Mouse (Mus musculus): ENCODE measurements around the gene Ccnyl1.
"Not testable (repeated sequence)": the region's sequence is repeated elsewhere in the genome, so short reads cannot be mapped to it uniquely, and the experiment has no call there.

The Ccnyl1 gene

DNA sequence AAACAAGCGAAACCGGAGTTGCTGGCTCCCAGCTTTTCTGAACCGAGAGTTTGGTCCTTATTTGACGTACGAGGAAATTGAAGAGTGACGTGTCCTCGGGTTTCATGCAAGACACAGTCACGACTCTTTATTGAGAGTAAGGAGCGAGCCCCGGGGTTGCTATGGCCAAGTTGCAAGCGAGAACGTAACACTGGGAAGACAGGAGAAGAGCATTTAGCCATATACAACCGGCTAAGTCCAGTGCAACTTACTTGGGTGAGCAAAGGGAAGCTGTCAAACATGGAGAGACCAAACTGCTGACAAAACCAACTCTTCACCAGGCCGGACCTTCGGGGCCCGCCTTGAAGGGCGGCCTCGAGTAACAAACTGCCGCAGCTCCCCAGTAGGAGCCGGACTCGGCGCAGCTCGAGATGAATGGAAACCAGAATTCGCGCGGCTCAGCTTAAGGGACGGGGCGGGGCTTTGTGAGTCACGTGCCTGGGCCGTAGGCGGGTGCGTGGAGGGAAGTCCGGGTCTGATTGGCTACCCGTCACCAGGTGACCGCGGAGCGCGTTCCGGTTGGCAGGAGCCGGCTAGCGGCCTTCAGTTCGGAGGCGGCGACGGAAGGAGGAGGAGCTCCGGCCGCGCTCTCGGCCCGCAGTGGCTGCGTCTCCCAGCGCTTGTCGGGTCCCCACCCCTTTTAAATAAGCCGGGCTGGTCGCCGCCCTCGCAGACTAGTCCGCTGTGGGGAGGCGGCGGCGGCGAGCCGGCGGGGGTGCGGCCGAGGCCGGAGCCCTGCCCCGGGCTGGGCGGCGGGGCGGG lies at the start of gene Ccnyl1:
Gene Ccnyl1, plus strand, starts transcription at position 243 of the 801 bp plus-strand sequence.
- DNase-seq (ENCODE audit: low spot score): peak; percentile 98

DNA sequence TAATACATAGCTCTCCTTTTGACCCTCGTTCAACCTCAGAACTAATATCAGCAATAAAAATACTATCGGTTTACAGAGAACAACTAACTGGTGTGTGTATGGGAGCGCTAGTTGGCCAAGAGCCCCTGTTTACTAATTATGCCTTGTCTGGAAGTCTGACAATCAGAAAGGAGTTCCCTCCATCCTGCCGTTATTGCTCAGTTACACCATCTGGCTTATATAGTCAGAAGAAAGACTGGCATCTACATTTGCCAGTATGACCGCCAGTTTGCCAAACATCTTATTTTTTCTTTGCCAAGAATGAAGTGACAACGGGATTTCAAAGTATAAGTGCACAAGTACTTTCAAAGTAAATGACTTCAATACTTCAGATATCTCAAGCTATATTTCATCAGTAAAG lies 49.2 kb upstream of the Ccnyl1 start:
- DNase-seq (ENCODE audit: low spot score): no peak

DNA sequence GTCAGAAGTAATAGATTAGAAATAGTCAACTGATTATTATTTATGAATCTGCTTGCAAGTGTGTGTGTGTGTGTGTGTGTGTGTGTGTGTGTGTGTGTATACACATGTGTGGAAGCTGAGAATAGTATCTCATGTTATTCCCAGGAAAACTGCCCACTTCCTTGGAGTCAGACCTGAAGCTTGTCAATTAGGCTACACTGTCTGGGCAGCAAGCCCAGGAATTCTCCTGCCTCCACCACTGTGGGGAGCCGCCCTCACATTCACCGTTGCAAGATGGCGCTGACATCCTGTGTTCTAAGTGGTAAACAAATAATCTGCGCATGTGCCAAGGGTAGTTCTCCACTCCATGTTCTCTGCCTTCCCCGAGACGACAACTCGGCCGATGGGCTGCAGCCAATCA lies 47.7 kb upstream of the Ccnyl1 start:
- DNase-seq (ENCODE audit: low spot score): not testable (repeated sequence)

DNA sequence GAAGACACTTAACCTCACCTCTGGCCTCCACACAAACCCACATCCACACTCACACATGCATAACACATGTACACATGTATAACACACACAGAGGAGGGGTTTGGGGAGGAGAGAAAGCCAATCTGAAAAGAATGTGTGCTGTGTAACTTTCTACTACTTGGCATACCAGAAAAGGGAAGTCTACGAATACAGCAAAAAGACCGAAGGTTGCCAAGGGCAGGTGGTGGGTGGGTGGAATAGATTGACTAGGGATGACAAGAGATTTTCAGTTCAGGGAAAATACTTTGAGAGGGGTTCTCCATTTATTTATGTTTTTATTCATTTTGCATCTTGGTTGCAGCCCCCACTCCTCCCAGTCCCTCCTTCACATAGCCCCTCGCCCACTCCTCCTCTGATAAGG lies 45.7 kb upstream of the Ccnyl1 start:
- no peak for DNase-seq (ENCODE audit: low spot score)

DNA sequence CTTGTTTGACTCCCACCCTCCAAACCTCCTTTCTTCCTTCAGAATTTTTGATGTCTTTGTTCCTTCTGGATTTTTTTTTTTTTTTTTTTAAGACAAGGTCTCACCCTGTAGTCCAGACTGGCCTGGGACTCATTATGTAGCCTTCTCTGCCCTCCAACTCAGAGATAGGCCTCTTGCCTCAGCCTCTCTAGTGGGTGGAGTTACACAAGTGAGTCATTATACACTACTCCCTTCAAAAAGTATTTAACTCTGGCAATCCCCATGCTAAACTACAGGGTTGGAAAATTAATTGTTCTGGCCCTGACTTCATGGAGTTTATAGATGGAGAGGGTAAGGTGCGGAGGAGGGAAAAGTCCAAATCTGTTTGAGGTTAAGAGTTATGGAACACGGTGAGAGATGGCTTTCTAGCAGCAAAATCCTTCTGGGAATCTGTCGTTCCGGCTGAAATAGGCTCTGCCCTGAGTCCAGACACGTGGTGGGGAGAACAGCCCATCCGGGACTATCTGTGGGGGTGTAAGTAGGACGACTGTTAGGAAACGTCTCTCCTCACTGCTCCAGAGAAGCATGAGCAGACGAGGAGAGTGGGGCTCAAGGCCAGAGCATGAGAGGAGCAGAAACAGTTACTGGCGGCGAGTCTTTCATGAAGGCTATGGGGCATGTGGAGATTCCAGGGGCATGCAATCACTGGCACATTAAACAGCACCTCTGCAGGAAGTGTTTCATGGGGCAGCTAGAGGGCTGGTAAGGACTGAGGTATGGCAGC lies 40.7 kb upstream of the Ccnyl1 start:
- no peak for DNase-seq (ENCODE audit: low spot score)

DNA sequence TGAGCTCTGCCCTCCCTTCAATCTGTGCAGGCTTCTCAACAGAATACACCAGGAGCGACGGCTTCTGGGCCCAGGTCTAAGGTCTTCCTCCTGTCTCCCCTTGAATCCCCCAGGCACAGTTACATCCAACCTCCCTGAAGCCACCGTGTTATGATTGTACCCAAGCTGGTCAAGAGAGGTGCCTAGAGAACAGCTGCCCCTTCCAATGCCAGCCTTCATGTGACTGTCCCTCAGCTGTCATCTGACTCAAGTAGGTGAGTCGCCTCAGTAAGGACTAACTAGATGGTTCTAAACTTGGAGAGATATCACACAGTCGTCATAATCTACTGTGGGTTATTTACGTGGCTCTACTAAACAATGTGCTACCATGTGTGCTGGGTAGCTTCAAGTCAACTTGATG lies 36.6 kb upstream of the Ccnyl1 start:
- DNase-seq (ENCODE audit: low spot score): no peak

DNA sequence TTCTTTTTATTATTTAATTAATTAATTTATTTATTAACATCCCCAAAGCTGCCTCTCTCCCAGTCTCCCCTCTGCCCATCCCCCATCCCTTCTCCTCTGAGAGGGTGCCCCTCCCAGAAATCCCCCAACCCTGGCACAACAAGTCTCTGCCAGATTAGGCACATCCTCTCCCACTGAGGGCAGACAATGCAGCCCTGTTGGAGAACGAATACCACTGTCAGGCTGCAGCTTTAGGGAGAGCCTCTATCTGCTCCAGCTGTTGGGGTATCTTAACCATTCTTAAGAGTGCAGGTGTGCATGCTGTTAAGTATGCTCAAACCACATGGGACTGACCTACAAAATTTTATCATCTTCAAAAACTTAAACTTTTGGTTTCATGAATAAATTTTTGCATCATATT lies 34.8 kb upstream of the Ccnyl1 start:
- no peak for DNase-seq (ENCODE audit: low spot score)

DNA sequence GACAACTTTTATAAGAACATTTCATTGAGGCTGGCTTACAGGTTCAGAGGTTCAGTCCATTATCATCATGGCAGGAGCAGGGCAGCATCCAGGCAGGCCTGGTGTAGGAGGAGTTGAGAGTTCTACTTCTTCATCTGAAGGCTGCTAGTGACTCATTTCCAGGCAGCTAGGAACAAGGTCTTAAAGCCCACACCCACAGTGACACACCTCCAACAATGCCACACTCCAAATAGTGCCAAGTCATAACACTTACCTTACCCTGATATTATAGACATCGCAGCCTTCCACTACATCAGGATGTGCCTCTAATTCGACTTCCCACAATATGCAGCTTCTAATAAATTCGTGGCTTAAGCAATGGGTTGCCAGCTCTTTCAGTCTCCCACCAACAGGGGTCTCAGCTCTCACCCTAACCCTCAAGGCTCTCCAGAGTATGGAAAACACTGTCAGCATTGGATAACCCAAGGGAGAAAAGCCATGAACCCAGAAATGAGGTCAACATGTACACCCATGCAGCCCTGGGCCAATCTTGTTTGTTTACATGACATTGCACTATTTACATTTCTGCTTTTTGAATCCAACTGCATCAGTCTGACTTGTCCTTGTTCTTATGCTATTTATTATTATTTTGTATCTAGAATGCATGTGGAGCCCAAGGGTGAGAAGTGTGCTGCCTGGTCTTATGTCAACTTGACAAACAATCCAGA lies 33.7 kb upstream of the Ccnyl1 start:
- no peak for DNase-seq (ENCODE audit: low spot score)

DNA sequence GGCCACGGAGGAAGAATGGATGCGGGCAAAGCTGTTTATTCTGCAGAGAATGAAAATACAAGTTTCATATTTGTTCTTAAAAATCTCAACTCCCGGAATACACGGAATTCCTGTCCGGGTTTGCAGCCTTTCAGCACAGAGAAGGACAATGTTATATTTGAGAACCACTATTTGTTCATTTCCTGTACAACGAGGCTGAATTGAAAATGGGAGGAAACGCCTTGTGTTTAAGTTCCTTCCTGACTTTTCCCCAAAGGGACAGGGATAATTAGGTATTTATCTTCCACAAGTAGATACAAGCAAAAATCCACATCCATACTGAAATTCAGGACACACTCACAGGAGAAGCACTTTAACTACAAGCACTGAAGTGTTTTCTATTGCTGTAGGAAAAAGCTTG lies 31.4 kb upstream of the Ccnyl1 start:
- no peak for DNase-seq (ENCODE audit: low spot score)

DNA sequence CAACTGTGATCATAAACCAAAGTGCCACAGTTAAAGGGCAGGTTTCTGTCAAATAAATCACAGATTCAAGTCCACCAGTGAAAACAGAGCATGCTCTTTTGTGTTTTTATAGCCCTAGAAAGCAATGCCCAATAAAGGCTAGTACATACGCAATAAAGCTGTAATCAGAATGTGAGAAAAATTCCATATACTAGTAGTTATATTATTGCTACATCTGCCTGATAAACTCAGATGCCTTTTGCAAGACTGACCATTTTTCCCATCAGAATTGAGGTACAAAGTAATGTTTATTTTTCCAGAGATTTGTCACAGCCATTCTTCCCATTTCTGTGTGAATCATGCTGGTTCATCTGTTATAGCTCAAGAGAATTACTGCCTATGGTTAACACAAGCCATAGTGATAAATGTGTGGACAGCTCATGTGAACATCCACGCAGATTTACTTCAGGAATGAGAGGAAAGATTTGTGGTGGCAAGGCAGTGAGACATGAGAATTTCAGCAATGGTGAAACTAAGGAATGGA lies 23.1 kb upstream of the Ccnyl1 start:
- DNase-seq (ENCODE audit: low spot score): no peak

DNA sequence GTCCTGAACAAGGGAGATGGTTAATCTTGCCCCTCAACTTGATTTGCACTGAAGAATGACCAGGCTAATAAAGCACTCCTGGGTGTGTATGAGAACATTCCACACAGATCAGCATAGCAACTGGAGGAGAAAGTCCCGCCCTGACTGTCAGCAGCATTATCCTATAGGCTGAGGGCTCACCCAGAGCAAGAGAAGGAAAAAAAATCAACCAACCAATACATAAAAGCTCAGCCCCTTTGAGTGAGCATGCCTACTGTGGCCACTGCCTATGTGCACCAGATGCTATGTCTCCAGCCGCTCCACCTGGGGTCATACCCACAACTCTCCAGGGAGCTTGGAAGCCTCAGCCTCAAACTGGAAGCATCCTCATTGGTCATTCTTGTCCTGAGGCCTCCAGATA lies 20.8 kb upstream of the Ccnyl1 start:
- no peak for DNase-seq (ENCODE audit: low spot score)

DNA sequence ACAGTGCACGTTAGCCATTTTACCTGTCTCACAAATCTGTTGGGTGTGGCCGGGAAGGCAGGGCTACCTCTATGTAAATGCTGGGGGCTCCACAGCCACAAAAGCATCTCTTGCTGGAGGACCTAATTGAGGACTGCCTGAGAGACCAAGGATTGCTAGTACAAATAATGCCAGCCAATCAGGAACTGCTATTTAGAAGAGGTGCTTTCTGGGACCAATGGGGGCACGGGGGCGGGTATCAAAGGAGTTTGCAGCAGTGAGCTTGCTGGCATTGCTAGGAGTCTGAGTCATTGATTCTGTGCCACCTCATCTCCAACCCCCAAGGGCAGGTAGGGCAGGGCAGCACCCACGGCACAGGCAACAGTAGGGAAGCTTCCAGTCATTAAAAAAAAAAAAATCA lies 16.3 kb upstream of the Ccnyl1 start:
- no peak for DNase-seq (ENCODE audit: low spot score)

DNA sequence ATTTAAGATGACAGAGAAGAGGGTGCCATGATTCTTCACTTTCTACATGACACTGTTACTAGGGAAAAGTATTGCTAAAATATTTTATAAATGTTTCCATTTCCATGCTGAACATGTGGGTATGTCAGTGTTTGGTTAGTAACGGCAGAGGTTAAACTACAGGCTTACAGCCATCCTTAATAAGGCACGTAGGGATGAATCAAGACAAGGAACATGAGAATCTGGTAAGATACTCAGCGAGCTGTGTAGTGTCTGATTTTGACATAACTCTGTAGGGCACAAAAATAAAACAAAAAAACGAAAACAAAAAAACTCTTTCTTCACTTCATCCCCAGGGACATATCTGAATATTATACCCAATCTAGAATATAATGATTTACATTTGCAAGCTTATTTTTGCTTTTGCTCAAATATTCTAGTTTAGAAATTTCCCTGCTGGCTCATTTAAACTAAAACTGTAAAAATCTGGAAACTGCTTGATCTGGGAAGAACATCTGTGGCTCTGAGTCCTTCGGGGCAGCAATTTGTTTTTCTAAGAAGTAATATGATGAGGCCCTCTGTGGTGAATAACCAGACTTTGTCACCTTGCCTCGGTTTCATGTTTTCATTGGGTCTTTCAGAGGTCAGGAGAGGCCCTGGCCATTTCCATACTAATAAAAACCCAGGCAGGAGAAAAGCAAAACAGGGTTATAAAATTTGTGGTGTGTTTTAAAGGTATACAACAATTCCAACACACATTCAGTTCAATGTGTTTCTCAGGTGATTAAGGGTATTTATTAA lies 14.0 kb upstream of the Ccnyl1 start:
- DNase-seq (ENCODE audit: low spot score): no peak

DNA sequence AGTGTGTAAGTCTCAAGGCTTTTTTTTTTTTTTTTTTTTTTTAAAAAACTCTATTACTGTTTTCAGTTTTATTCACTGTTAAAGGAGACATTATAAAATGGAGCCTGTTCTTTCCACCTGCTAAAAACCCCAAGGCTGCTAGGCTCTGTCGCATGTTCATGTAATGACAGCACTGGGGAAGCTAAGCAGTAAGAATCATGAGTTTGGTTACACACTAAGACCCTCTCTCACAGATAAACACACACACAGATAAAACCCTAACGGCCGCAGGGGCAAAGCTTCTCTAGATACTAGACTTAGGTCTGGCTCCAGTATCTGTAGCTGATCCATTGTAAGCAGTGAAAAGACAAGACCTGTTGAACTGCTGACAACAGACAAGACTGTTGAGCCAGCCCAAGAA lies 8.8 kb upstream of the Ccnyl1 start:
- no peak for DNase-seq (ENCODE audit: low spot score)

DNA sequence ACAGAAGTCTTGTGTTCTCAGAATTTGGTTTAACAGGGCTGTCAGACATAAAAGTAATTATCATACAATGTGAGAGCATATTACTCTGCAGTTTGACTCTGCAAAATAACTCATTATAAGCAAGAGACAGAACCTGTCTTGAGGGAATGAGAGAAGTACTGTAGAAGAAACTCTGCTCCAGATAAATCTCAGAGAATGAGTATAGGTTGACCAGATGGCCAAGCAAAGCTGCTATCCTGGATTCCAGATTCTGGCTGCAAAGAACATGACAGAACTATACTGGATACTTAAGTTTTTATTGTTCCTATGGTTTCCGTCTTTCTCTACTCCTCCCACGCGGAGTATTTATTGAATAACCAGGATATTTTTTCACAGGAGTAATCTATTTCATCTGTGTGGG lies 7.2 kb upstream of the Ccnyl1 start:
- DNase-seq (ENCODE audit: low spot score): no peak

DNA sequence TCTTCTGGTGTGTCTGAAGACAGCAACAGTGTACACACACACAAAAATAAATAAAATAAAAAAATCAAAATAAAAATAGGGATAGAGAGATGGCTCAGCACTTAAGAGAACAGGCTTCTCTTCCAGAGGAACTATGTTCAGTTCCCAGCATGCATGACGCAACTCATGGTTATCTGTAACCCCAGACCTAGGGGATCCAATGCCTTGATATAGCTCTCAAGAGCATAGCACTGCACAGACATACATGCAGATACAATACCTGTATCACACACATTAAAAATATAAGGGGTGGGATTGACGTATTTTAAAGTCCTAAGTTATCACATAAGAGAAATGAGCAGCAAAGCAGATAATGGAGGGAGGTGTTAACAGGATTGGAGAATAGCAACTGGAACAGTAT lies 5.8 kb upstream of the Ccnyl1 start:
- no peak for DNase-seq (ENCODE audit: low spot score)

DNA sequence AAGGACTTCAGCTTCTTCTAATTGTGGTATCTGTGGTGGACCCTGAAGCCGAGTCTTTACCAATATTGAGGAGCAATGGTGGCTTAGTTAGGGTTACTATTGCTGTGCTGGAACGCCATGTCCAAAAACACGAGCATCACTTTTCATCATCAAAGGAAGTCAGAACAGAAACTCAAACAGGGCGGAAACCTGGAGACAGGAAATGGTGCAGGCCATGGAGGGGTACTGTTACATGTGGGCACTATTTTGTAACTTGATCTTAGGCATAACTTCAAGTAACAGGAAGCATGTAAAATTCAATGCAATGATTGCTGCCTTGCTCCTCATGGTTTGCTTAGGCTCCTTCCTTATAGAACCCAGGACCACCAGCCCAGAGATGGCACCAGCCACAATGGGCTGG lies 2.2 kb upstream of the Ccnyl1 start:
- DNase-seq (ENCODE audit: low spot score): no peak

DNA sequence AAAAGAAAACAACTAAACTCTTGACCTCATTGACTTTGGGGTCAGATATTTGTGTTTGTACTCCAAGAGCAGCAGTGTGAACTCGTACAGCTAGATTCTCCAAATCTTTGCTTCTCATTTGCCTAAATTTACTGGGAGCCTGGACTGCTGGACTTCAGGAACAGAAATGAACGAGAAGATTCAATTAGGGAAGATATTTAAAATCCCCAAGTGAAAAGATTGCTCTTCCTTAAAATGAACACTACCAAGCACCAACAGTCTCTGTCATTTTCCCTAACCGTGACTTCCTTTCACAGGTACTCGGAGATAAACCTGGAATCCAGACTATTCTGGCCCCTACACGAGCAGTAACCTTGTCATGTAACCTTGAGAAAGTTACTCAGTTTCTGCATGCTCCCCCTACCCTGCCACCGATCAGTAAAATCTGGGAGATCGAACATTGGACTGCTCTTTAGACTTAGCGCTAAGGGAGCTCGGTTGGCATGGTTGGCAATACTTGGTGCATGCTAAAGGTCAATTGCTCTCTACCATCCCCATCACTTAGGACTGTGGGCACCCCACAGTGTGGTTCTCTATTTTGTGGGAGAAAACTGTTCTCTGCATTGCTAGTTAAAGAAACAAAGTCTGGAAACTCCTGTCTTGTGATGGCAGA lies 568 bp upstream of the Ccnyl1 start:
- no peak for DNase-seq (ENCODE audit: low spot score)

DNA sequence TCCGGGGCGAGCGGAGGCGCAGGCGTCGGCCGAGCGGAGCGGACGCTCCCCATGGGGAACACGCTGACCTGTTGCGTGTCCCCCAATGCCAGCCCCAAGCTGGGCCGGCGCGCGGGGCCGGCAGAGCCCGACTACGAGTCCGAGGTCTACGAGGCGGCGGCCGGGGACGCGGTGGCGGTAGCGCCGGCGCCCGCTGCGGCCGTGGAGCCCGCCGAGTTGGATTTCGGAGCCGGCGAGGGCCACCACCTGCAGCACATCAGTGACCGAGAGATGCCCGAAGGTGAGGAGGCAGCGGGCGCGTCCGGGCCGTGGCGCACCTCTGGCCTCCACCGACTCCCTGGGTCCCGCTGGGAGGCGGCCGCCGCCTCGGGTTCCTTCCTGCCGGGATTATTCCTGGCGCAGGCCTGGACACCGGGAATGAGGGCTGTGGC lies 881 bp downstream of the Ccnyl1 start:
- no peak for DNase-seq (ENCODE audit: low spot score)

DNA sequence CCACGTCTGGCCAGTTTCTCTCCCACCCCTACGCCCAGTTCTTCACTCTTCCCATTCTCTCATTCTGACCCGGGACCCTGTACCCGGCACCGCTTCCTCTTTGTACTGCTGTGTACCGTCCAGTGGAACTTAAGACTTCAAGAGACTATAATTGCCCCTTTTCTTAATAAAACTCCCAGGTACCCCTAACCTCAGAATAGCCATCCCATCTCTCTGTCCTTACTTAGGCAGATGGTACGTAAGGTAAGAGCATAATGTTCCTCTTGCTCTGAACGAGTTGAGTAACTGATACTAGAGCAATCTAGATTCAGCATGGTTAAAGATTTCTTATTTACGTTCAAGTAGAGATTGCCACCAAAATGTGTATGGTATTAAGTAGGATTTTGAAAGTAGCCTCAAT lies 1.3 kb downstream of the Ccnyl1 start:
- no peak for DNase-seq (ENCODE audit: low spot score)

DNA sequence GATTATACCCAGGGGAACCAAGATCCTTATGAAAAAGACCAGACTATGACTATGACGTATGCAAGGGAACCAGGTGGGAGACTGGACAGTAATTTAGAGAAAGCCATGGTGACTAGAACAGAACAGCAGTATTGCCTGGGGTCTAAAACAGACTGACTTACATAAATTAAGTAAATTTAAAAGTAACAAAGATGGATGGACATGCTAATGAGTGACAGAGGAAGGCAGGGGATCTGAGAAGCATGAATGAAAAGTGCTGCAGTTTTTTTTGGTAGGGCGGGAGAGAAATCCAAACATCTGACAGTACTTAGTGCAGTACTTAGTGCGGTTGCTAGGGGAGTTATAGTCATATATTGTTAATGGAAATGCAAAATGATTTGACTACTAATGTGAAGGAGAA lies 4.9 kb downstream of the Ccnyl1 start:
- DNase-seq (ENCODE audit: low spot score): no peak
